Mouse (Mus musculus) liver, embryonic 18 days (tissue): ENCODE data around the gene Hsd3b6. TPM values are rescaled to one million over a fixed set of nuclear protein-coding genes. Genes with fewer than 3 reads are reported as not detected.

Experiments used
- polyA plus RNA-seq: library from polyadenylated mRNA; depleted of rRNA; stranded (reverse); fragments of >200 nt; gene quantifications from 2 replicates; pipeline ENCODE4 v1.2.3, GENCODE M21; 2012; rRNA removed

The Hsd3b6 gene
- polyA plus RNA-seq: 23.1 and 43.7 TPM in 2 replicates

DNA sequence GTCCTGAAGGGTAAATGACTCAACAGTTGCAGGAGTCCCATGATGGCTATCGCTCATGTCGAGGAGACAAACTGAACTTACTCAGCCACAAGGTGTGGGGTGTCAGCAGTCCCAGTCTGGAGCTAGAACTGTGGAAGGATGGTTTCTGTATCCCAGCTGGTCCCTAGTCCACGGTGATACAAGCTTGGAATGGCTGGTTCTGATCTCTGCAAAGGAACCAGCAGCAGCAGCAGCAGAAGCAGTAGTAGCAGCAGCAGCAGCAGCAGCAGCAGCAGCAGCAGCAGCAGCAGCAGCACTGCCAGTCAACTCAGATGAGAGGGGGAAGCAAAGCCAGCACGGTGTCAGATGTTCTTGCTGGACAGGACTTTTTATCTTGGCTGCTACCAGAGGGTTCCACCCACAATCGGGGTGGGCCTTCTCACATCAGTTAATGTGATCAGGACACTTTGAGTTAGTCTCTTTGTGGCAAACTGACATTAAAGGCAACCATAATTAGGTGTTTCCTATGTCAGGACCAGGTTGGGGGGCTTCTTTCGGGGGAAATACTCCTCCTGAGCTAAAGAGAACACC is at the start of gene Hsd3b6:
Gene Hsd3b6 (minus strand): TSS at position 343 of the 570 bp plus-strand sequence.

DNA sequence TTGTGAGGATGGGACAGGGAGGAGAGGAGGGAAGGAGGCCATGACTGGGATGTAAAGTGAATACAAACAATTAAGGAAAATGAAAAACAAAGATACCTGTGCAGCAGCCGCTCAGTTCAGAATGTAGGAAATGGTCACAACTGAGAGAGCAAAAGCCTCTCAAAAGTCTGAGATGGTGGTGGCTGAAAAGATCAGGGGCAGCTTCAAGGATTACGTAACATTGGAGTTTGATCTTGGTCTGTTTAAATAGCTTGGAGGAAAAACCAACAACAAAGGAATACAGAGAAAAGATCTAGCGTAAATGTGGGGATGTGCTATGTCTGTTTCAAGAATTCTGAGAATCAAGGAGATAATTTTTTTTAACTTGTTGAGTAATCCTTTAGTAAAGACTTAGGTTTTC is 45.3 kb upstream of the Hsd3b6 start, which contains the start of gene Hsd3b1:
Gene Hsd3b1 (minus strand): TSS at position 219 of the 400 bp plus-strand sequence.

Other genes starting within 250 kb of the Hsd3b6 start
- 0.12 and 0.20 TPM in 2 replicates for gene Gm10681, start 225.6 kb downstream of the Hsd3b6 start, polyA plus RNA-seq
- gene Hsd3b5, start 184.2 kb downstream of the Hsd3b6 start, polyA plus RNA-seq: 0.82 and 1.1 TPM in 2 replicates
- 3.1 and 4.0 TPM in 2 replicates for gene Hsd3b2, start 89.9 kb downstream of the Hsd3b6 start, polyA plus RNA-seq
- 142 and 179 TPM in 2 replicates for gene Hsd3b3, start 51.3 kb downstream of the Hsd3b6 start, polyA plus RNA-seq
- 189 and 221 TPM in 2 replicates for gene Hsd3b1, start 45.4 kb upstream of the Hsd3b6 start, polyA plus RNA-seq
- gene Hao2, start 78.8 kb upstream of the Hsd3b6 start, polyA plus RNA-seq: 31.8 and 35.4 TPM in 2 replicates